Mouse (Mus musculus): ENCODE measurements around the gene Cdc42bpg. TPM values are rescaled to one million over a fixed set of nuclear protein-coding genes. Genes with fewer than 3 reads are reported as not detected.

Gene Cdc42bpg
- total and polyA plus RNA-seq, 3 experiments: 7.0 to 13.9 (median 11.7) TPM

- DNase-seq: peak in 1 of 2 experiments; percentile 44
- Histone ChIP-seq H3K4me1 (ENCODE audit: control insufficient read depth, insufficient read depth, low read length) (peaks cover 12% of the 10 kb centered on the region), H3K27ac (peak overlapping the region; percentile 77)
Measured at GRCm38 (mm10) chr19:6273998-6274608, 32.2 kb upstream of the Cdc42bpg start.

DNA sequence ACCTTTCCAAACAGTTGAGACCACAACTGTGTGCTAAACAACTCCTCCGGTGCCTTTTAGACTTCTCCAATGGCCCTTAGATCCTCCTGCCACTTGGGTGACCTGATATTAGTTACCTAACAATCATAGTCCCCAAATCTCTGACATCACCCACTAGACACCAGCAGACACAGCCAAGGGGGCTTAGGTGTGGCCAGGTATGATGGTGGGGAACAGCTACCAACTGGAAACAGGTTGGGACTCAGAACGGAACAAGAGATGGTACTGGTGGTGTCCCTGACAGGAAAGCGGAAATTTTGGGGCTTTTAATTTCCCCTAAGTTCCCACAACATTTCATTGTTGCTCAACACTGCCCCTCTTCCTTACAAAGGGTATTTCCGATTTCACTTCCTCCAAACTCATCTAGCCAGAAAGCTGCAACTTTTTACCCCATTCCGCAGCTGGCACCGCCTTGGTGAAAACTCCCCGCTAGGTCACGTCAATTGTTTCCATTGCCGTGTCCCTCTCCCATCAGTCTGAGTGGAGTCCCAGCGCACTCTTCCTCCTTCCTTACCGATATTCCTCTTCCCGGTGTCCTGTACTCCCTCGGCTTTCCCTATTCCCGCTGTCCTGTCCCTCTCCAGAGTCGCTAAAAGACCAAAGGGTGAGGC lies 30.4 kb upstream of the Cdc42bpg start:
- WGBS: 12% methylated on average over 15 of the region's 15 CpGs
- DNase-seq: peak in 1 of 2 experiments; percentile 72
- intact Hi-C loops (cut with DNase I): loop anchor here (1.0 kb wide), 1 partner anchor 26 kb away; no protein-coding TSS in a partner anchor
- no peak for TF ChIP-seq CTCF (IDR thresholded peaks at IDR 0.05)
- no peak for TF ChIP-seq POLR2A (IDR thresholded peaks at IDR 0.05; ENCODE audit: insufficient read depth, low read depth, low read length)
- TF ChIP-seq EP300 (IDR thresholded peaks at IDR 0.05; ENCODE audit: insufficient read depth, low read depth, low read length): no peak
- Histone ChIP-seq H3K79me2 (replicated peaks; ENCODE audit: control insufficient read depth, insufficient read depth, low read length) (peaks cover 1% of the 10 kb centered on the region; the same call in 1 of the 2 replicates), H3K27me3 (ENCODE audit: control insufficient read depth, insufficient read depth, low read length) (no peaks in the 10 kb centered on the region), H3K27ac (peak overlapping the region; percentile 77), H3K4me1 (ENCODE audit: control insufficient read depth, insufficient read depth, low read length) (peaks cover 21% of the 10 kb centered on the region), H3K9ac (ENCODE audit: low read depth, low read length) (peak overlapping the region; percentile 43), H3K4me3 (peak overlapping the region; percentile 42), H3K36me3 (ENCODE audit: control insufficient read depth, insufficient read depth, low read length) (peaks cover 8% of the 10 kb centered on the region)

More at GRCm38 (mm10) chr19:6273998-6274608, 32.2 kb upstream of the Cdc42bpg start:
- no peaks in the 10 kb centered on the region for H3K27me3 ChIP-seq (ENCODE audit: control insufficient read depth, insufficient read depth, low read length)
- 76% methylated on average over 13 of the region's 13 CpGs for WGBS
- H3K4me3 ChIP-seq: no peak overlapping the region
- intact Hi-C loops (cut with DNase I): no loop called here
- H3K9ac ChIP-seq (ENCODE audit: low read depth, low read length): no peak overlapping the region
- H3K79me2 ChIP-seq (replicated peaks; ENCODE audit: control insufficient read depth, insufficient read depth, low read length): no peaks in the 10 kb centered on the region
- no peaks in the 10 kb centered on the region for H3K36me3 ChIP-seq (ENCODE audit: control insufficient read depth, insufficient read depth, low read length)
- TF ChIP-seq CTCF (IDR thresholded peaks at IDR 0.05) (no peak), EP300 (IDR thresholded peaks at IDR 0.05; ENCODE audit: insufficient read depth, low read depth, low read length) (no peak), POLR2A (IDR thresholded peaks at IDR 0.05; ENCODE audit: insufficient read depth, low read depth, low read length) (no peak; the same call in 1 of the 2 replicates)

GRCm38 (mm10) chr19:6276426-6277421 lies 29.5 kb upstream of the Cdc42bpg start, which contains the start of gene Ehd1:
TSS of gene Ehd1 (plus strand) at chr19:6276725.
- intact Hi-C loops (cut with DNase I): loop anchor here (1.0 kb wide), 1 partner anchor 26 kb away; no protein-coding TSS in a partner anchor
- Histone ChIP-seq H3K27me3 (ENCODE audit: control insufficient read depth, insufficient read depth, low read length) (no peaks in the 10 kb centered on the region), H3K27ac (peak within 1 kb of the TSS; percentile 98), H3K9ac (ENCODE audit: low read depth, low read length) (peak within 1 kb of the TSS; percentile 98), H3K4me3 (peak within 1 kb of the TSS; percentile 92), H3K4me1 (ENCODE audit: control insufficient read depth, insufficient read depth, low read length) (peaks cover 28% of the 10 kb centered on the region), H3K79me2 (replicated peaks; ENCODE audit: control insufficient read depth, insufficient read depth, low read length) (peaks cover 3% of the 10 kb centered on the region), H3K36me3 (ENCODE audit: control insufficient read depth, insufficient read depth, low read length) (peaks cover 16% of the 10 kb centered on the region)
- 1% methylated on average over 106 of the region's 106 CpGs for WGBS
- DNase-seq: peak; percentile 99
- TF ChIP-seq CTCF (IDR thresholded peaks at IDR 0.05) (peak; percentile 94), EP300 (IDR thresholded peaks at IDR 0.05; ENCODE audit: insufficient read depth, low read depth, low read length) (peak; percentile 72; the same call in 1 of the 2 replicates), POLR2A (IDR thresholded peaks at IDR 0.05; ENCODE audit: insufficient read depth, low read depth, low read length) (peak; percentile 79)

DNA sequence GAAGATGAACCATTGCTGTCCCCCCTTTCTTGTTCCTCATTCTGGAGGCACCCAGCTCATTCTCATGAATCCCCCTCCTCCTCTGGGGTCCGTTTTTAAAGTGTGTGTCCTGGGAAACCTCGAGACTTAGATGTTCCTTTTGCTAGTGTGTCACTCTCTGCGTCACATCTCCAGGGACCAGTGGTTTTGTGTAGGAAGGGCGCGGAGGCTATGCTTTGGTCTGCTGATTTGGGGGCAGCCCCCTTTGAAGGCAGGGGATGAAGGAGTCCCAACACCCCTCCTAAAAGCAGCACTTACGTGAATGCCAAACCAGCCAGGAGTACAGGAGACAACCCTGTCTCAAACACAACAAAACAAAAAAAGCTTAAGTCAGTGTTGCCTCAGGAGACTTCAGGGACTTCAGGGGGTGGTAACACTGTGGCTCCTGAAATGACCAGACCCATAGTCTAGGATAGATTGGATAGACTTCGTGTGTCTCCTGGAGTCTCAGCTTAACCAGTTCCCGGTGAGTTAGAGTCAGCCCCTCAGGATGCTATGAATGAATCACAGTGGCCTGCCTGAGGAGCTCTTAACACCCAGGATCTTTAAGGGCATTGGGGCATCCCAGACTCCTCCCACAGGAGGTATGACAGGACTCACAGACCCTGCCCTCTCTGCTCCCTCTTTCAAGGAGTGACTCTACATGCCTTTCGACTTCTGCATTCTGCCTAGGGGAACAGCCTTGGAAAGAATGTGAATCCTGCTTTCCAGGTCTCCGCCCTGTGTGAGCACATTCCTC lies 28.4 kb upstream of the Cdc42bpg start:
- H3K27ac ChIP-seq: peak overlapping the region; percentile 98
- WGBS: 1% methylated on average over 10 of the region's 10 CpGs

More for the DNA sequence above, 28.4 kb upstream of the Cdc42bpg start:
- Histone ChIP-seq H3K4me1 (ENCODE audit: control insufficient read depth, insufficient read depth, low read length) (peaks cover 26% of the 10 kb centered on the region), H3K9ac (ENCODE audit: low read depth, low read length) (peak overlapping the region; percentile 98), H3K27me3 (ENCODE audit: control insufficient read depth, insufficient read depth, low read length) (no peaks in the 10 kb centered on the region), H3K4me3 (peak overlapping the region; percentile 92), H3K79me2 (replicated peaks; ENCODE audit: control insufficient read depth, insufficient read depth, low read length) (peaks cover 3% of the 10 kb centered on the region), H3K36me3 (ENCODE audit: control insufficient read depth, insufficient read depth, low read length) (peaks cover 24% of the 10 kb centered on the region)
- TF ChIP-seq POLR2A (IDR thresholded peaks at IDR 0.05; ENCODE audit: insufficient read depth, low read depth, low read length) (peak; percentile 96), CTCF (IDR thresholded peaks at IDR 0.05) (no peak), EP300 (IDR thresholded peaks at IDR 0.05; ENCODE audit: insufficient read depth, low read depth, low read length) (peak; percentile 85)
- intact Hi-C loops (cut with DNase I): no loop called here
- peak; percentile 82 to 89 for DNase-seq
